Mouse (Mus musculus): ENCODE measurements around the gene Lmo1.
"Not testable (repeated sequence)": the region's sequence is repeated elsewhere in the genome, so short reads cannot be mapped to it uniquely, and the experiment has no call there.

The Lmo1 gene

DNA sequence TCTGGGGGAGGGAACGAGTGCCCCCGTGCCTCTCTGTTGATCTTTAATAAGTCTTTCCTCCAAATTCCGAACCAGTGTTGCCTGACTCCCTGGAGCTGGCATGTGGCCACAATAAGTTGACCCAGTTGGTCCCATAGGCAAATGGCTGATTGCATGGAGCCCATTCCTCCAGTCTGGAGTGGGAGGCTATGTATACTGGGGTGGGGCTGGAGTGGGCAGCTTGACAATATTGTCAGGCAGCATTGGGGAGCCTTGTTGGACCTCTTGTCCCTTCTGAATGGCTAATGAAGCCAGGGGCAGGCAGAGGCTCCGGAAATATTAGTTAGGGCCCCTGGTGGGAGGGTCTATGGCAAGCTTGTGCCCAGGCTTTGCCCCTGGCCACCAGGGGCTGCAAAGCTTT is 59.1 kb downstream of the Lmo1 start:
- no peak for DNase-seq (ENCODE audit: low read depth, low spot score)

DNA sequence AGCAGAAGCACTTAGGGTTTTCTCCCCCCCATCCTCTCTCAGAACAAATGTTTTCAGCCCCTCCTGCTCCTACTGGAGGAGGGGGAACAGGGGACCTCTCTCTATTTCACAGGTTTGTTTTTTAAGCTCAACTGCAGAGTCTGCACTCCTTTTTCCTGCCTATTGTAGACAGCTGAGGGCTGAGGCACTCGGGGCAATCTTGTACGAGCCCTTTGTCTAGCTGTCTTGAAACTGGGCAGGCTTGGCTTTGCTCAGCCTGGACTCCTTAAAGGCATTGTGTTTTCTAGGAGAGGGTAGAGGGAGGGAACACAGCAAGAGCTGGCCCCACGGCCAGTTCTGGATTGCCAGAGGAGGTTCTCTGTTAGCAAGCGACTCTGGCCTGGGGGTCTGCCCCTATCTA is 59.5 kb downstream of the Lmo1 start:
- not testable (repeated sequence) for DNase-seq (ENCODE audit: low read depth, low spot score)

DNA sequence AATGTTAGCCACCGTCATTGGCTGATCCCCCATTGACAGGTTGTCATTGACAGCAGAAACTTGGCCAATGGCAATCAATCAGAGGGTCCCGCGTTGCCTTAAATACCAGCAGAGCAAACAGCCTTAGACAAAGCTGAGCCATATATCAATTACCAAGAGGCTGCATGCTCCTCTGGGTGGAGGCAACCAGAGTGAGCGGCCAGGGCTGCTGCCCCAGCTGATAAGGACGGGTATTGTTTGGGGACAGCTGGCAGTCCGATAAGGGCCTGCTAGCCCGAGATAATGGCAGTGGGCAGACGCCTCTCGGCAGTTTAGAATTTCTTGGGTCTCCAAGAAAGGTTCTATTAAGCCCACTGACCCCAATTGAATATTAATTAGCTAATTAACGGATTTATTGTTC is 60.1 kb downstream of the Lmo1 start:
- no peak for DNase-seq (ENCODE audit: low read depth, low spot score)

DNA sequence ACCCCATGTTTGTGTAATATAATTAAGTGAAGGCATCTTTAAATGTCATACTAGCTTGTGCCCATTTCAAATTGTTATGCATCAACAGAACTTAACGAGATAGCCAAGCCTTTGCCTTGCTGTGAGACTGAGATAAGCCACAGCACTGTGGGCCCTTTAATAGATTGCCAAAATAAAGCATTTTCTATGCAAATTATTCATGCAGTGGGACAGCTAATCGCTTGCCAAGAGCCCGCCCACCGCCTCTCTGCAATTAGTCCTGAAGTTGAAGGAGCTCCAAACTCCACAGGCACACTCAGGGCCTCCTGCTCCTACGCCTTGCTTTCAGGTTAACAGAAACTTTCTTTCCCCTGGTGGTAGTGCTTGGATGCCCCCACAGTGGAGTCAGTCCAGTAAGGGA is 64.0 kb downstream of the Lmo1 start:
- DNase-seq (ENCODE audit: low read depth, low spot score): no peak

DNA sequence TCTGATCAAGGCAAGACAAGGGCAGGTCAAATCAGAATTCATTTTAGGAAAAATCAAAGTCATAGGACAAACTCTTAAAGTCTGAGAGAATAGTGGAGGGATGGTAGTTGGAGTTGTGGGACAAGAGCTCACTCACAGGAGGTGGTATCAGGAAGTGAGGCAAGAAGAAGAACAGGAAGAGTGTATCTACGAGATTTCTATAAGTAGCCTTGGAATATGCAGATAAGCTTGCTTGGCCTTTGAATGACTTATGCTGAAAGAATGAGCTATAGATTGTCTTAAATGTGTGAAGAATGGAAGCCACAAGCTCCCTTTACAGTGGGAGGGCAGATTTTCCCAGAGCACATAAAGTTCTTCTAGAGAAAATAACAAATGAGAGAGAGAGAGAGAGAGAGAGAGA is 70.1 kb downstream of the Lmo1 start:
- DNase-seq (ENCODE audit: low read depth, low spot score): no peak

DNA sequence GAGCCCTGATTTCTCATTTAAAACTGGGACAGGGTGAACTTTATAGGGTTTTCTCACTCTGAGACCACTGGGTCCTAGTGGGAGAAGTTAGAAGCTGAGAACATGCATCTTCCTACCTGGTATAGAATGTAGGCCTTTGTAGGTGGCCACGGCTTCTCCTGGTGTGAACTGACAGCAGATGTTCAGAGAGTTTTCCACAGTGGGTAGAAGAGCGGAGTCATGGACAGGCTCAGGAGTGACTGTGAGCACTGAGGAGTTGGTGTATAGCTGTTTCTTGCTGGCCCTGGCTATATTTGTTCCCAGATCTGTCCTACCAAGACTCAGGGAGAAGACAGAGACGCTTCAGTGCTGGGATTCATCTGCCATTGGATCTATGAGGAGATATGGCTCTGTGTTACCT is 73.8 kb downstream of the Lmo1 start:
- DNase-seq (ENCODE audit: low read depth, low spot score): no peak

DNA sequence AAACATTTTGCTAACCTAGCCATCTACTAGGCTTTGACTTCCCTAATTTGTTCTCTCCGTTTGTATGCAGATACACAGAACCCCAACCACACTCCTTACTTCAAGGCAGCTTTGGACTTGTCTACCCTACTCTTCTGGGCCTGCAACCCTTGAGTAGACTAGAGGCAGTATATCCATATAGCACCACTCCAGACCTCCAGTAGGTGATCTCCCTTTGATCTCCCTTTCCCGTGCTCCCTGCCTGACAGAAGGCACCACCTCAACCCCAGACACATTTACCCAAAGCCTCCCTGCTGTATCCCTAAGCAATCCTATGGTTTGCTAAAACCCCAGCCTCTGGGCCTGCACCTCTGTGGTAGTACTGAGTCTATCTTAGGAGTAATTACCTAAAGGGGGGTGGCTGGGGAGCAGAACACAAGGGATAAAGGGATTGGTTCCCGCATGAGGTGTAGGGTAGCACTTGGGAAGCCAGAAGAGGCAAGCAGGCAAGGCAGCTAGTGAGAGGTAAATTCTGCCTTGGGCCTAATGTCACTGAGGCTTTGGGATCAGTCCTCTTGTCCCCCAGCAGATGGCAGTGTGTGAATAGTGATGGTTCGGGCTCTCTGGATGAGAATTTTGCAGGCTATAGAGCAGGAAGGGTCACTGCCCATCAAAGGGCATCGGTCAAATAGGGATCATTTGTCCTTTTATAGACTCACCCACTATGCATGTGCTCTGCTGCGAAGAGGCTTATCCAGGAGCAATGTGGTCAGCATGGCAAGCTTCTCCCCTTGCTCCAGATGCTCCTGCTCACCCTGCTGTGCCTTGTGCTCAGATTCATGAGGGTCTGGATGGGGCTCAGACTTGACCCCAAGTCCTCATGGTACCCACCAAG is 76.6 kb downstream of the Lmo1 start:
- DNase-seq (ENCODE audit: low read depth, low spot score): peak; percentile 53

DNA sequence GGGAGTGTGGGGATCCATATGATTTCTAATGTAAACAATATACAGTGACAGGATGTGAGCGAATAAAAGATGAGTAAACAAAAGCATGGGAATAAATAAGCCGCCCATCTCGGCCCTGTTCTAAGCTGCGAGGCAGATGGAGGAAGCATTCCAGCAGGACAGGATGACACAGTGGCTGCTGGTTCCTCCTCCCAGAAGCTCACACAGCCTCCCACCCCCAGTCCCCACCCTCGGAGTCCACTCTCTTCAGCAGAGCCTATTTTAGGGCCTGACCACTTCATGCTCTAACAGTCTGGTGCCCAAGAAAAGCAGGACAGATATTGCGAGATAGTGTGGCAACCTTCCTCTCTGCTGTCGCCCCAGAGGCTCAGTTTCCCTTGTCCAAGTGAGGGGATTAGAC is 77.8 kb downstream of the Lmo1 start:
- DNase-seq (ENCODE audit: low read depth, low spot score): no peak

DNA sequence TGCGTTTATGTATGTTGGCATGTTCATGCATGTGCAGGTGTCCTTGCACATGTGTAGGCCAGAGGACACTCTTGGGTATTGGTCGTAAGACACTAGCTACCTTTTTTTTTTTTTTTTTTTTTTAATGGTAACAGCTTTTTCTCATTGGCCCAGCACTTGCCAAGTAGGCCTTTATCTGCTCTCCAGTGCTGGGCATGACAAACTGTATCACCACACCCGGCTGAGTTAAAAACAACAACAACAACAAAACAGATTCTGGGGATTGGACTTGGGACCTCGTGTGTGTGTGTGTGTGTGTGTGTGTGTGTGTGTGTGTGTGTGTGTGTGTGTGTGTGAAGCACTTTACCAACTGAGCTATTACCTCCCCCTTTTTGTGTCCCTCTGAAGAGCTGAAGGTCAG is 78.4 kb downstream of the Lmo1 start:
- no peak for DNase-seq (ENCODE audit: low read depth, low spot score)

DNA sequence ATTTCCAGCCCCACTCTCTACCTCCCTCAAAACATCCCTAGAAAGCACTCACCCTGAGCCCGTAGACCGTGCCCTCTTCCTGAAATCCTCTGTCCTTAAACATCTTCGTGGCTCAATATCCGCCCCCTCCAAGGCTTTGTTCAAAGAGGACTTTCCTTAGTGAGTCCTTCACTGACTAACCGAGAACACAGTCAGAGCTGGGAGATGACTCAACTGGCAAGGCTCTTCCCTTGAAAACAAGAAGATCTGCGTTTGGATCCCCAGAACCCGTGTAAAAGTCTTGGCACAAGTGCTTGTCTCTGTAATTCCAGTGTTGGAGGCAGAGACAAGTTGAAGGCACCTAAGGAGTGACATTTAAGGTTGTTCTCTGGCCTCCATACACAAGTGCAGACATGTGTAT is 80.7 kb downstream of the Lmo1 start:
- DNase-seq (ENCODE audit: low read depth, low spot score): no peak

DNA sequence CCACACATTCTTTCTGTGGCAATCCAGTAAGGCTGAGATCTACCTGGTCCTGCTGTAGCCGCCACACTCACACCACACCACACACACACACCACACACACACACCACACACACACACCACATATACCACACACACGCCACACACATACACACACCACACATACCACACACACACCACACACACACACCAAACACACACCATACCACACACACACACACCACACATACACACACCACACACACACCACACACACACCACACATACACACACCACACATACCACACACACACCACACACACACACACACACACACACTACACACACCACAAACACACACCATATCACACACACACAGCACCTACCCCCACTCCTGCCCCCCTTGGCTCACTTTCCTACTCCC is 83.7 kb downstream of the Lmo1 start:
- DNase-seq (ENCODE audit: low read depth, low spot score): not testable (repeated sequence)
